Mouse (Mus musculus) frontal cortex, postnatal 36 days (tissue): ENCODE data around the gene Lonp1.

Source experiments
- DNase-seq, 2 experiments: peaks; one replicate each; pipeline ENCODE4 v3.0.0; 2022; ENCODE audit warnings: low spot score in 2 of 2

Gene Lonp1

DNA sequence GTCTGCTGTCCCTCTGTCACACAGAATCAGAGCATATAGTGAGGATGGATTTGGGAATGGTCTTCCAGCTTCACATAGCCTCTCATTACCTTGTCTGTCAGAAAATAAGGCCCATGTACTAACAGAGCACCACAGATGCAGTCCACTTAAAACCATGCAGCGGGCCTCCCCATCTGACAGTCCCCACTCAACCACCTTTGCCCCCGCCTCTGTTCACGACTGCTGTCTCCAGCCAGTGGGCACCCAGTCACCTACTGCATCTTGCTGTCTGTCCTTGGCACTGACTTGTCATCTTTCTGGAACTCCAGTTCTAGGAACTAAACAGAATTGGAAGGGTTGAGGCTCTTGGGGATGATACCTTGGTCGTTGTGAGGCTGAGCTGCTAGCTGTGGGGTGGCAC is 37.8 kb downstream of the Lonp1 start:
- DNase-seq = no peak

DNA sequence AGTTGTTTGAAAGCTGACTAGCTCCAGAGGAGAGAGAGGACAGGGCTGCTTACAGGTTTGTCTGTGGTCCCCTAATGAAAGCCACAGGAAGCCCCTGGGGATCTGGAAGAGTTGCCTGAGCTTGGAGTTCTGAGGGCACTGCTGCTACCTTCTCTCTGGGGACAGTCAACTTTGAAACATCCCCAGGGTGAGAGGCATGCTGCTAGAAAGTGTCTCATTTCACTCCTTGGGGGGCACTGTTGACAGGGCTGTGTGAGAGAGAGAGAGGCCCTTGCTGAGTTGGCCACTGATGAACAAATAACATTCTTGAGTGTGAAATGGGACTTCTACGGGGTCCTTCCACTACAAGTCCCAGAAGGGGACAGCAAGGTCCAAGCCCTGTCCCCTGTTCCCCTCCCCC is 38.9 kb downstream of the Lonp1 start:
- no peak for DNase-seq

DNA sequence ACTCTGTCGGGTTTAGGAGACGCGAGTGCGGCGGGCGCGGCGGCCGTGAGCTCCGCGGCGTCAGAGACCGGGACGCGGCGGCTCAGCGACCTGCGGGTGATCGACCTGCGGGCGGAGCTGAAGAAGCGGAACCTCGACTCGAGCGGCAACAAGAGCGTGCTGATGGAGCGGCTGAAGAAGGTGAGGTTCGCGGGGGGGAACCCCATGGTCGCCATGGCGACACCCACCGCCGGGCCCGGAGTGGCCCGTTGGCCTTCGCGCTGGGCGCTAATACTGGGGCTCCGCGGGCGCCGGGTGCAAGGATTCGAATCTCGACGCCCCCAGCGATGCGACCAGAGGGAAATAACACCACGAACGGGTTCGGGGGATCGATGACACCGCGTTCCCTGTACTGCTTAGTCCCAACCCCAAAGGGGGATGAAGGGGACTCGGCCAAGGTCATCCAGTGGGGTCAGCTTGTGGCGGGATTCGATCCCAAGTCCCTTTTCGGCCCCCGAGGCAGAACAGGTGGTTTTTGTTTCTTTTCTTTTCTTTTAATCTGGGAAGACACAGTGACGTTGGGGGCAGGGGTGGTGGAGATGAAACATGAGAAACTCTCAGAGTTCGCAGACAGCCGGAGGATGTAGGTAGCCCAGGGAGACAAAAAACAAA is 41.4 kb downstream of the Lonp1 start:
- DNase-seq = no peak

DNA sequence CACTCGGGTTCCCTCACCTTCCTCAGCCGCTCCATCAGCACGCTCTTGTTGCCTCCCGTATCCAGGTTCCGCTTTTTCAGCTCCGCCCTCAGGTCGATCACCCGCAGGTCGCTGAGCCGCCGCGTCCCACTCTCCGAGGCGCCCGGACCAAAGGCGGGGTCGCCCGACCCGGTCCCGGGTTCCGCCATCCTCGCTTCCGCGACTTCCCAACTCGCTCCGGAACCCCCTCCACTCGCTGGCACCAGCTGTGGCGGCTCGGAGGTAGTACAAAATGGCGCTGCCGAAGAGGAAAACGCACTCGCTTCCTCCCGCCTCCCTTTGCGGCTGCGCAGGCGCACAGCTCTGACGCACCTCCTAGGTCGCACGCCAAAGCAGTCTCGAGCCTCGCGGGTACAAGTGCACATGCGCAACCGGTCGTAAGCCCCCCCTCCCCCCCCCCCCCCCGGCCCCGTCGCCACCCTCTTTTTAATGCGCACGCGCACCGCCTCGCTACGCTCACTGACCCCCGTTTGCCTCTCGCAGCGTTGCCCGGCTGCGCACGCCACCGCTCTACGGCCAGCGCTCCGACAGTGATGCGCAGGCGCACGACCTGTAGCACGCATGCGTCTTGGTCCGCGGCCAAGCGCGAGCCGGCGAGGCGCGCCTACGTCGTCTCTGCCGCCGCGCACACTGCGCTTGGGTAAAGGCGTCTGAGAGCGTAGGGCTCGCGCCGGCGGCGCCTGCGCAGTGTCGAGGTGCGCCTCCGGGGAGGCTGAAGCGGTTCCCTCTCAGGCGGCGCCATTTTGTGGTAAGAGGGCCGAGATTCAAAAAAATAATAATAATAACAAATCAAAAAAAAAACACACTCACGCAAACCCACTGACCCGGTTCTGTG is 42.2 kb downstream of the Lonp1 start, which contains the start of the genes Safb2 and Safb:
TSS of gene Safb2 (minus strand) at position 329 of the 874 bp plus-strand sequence.
TSS of gene Safb (plus strand) at position 569 of the 874 bp plus-strand sequence.
- DNase-seq = peak; percentile 100

DNA sequence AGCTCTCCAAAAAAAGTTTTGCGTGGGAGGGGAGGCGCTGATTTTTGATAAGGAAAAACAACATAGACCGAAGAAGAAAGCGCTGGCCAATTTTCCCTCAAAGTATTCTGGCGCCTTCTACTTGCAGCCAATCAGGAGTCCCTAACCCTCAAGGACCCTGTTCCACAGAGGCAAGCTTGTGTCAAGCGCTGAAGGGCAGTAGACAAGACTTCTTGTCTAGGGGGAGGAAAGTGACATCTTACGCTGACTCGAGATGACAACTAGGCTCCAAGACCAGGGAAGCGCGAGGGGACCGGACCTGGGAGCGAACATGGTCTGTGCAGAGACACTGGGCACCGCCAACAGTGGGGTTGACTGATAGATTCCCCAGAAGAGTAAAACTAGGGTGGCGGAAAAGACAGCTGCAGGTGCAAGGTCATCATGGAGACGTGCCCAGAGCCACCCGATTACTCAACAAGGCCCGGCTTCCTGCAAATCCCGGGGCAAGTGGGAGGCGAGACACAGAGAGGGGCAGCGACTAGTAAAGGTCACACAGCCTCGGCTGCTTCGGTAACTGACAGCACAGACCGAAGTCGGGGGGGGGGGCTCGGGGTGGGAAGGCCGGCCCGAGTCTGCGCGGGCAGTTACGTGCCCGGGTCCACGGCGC is 43.0 kb downstream of the Lonp1 start:
- peak in 1 of 2 experiments; percentile 18 for DNase-seq

DNA sequence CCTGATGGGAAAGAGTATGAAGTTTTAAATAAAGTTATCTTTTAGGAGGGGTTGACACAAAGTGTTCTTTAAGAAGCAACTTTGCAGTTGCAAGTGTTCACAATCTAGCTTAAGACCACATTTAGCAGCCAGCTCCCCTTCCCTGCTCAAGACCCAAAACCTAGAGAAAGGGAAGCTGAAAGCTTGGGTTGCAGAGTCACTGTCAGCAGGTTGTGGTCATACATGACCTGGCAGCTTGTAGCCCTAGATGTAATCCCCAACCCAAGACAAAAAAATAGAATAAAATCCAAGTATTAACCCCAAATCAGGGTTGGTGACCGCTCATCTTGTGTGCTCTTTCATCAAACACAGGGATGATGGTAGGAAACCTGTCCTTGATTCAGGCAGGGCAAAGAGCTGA is 43.6 kb downstream of the Lonp1 start:
- DNase-seq = no peak

DNA sequence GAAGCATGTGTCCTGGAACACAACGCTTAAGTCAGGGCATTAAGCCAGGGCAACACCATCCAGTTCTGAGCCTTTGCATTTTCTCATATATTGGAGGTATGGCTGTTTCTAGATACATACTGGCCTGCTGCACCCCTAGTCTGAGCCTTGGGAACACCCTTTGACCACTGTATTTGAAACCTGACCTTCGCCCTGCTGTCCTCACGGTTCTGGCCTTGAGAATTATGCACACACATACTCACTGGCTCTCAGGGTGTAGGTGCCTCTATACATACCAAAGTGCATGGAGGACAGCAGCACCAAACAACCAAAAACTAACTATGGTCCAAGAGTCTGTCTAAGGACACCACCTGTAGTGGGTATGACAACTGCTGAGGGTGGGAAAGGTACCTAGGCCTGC is 53.7 kb downstream of the Lonp1 start:
- DNase-seq = no peak

DNA sequence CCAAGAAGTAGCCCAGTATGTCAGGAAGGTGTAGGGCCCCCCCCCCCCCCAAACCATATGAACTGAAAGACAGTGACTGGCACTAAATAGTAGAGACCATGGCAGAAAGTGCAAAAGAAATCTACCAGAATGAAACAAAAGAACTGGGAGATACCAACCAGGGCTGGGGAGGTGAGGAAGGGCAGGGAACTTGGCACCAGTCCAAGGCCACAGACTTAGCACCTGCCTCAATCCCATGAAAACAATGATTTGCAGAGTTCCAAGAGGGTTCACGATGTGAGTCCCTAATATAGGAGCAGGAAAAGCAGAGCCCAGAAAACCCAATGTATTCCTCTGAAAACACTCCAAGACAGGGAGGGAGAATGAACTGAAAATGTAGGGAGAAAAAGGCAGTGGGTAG is 54.5 kb downstream of the Lonp1 start:
- no peak for DNase-seq

DNA sequence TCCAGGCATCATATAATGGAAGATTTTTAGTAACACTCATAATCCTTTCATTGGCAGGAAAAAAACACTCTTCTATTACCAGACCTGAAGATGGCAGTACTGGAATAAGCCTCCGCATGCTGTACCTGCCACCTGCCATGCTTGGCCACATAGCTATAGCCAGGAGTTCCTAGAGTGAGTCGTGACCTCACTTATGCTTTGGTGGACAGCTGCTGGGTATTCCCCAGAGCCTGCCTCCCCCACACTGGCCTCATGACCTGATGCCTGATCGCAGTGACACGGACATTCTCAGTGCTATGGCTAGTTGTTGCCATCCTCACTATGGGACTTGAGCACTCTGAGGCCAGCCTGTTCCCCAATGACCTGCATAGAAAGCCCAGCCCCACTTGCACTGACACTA is 56.4 kb downstream of the Lonp1 start:
- DNase-seq = no peak

DNA sequence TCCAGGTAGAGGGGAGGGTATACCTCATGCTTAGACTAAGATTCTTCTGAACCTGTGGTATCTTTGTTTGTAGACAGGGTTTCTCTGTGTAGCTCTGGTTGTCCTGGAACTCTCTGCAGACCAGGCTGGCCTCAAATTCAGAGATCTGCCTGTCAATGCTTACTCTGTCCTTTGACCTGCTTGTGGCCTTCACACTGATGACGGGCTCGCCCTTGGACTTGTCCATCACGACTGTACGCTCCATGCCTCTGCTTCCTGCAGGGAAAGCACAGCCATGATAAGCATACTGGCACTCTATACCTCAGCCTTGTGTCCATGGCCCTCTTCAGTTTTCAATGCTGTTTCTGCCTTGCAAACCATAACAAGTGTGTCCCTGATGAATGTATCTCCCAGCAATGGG is 59.3 kb downstream of the Lonp1 start:
- DNase-seq = no peak

DNA sequence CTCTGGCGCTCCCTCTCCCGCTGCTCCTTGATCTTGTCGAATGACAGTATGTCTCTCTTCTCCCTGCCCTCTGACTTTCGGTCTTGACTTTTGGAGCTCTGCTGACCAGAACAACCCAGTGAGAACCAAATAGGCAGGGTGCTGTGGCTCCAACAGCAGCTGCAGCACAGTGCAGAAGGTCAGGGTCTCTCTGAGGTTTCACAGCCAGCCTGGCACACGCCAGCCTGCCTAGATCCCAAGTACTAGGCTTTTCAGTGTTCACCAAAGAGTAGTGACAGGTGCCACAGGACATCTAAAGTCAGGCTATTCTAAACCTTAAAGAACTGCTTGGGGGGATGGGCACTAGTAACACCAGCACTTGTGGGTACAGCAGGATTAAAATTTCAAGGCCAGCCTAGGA is 59.8 kb downstream of the Lonp1 start:
- DNase-seq = no peak

DNA sequence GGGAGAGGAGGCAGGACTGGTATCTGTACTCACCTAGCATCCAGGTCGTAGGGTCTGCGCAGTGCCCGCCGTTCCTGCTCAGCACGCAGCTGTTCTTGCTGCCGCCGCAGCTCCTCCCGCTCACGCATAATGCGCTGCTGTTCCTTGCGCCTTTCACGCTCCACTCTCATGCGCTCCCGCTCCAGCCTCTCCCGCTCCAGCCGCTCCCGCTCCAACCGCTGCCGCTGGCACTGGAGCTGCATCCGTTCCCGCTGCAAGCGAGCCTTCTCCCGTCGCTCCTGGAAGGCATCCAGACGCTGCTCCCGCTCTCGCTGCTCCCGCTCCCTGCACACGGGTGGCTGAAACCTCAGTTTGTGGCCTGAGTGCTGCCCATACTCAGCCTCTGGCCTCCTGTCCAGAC is 60.4 kb downstream of the Lonp1 start:
- no peak for DNase-seq
